Mouse (Mus musculus) lung, adult 2 months (tissue): ENCODE measurements around the gene Dll3. TPM values are rescaled to one million over a fixed set of nuclear protein-coding genes. Genes with fewer than 3 reads are reported as not detected.

ENCODE experiments used
- DNase-seq: peaks from one replicate; pipeline ENCODE4 v3.0.0; 2022
- H3K4me1 ChIP-seq: fragments of 200-500 bp; 2 replicates; pipeline ENCODE4 v1.6.1; 2011; ENCODE audit warnings: low read length; ENCODE audit not compliant: control insufficient read depth, insufficient read depth
- H3K4me3 ChIP-seq: fragments of 200-500 bp; replicated peaks from 2 replicates; pipeline ENCODE3; 2011; ENCODE audit warnings: low read depth, mild to moderate bottlenecking, control low read depth, low read length; ENCODE audit errors: extremely low read depth
- CTCF ChIP-seq: fragments of 200-500 bp; IDR thresholded peaks from 2 replicates; pipeline ENCODE4 v1.5.1; 2011; ENCODE audit warnings: mild to moderate bottlenecking, low read length, control low read depth; ENCODE audit not compliant: insufficient read depth
- POLR2A ChIP-seq: fragments of 200-500 bp; IDR thresholded peaks from 2 replicates; pipeline ENCODE4 v1.6.1; 2011; ENCODE audit warnings: low read depth, mild to moderate bottlenecking, control low read depth, low read length, borderline replicate concordance; ENCODE audit errors: extremely low read depth
- WGBS: fragments of 180-500 bp; shearing (Covaris S2); methylation state at CpG from one replicate; pipeline ENCODE4 v1.1.7; 2018; 5-methylcytosine and 5-hydroxymethylcytosine counted together
- polyA plus RNA-seq: library from polyadenylated mRNA; depleted of rRNA; stranded (reverse); fragments of >200 nt; gene quantifications from 2 replicates; pipeline ENCODE4 v1.2.3, GENCODE M21; 2012

The Dll3 gene
- polyA plus RNA-seq, 1 experiment: 0.12 TPM

- Histone ChIP-seq H3K4me3 (no peak overlapping the region), H3K4me1 (peaks cover 6% of the 10 kb centered on the region; the same call in 1 of the 2 replicates)
- TF ChIP-seq CTCF (no peak), POLR2A (no peak)
- no peak for DNase-seq
- WGBS: 86% methylated on average over 2 of the region's 2 CpGs
Observed at GRCm38 (mm10) chr7:28335471-28335870, 33.4 kb upstream of the Dll3 start.

DNA sequence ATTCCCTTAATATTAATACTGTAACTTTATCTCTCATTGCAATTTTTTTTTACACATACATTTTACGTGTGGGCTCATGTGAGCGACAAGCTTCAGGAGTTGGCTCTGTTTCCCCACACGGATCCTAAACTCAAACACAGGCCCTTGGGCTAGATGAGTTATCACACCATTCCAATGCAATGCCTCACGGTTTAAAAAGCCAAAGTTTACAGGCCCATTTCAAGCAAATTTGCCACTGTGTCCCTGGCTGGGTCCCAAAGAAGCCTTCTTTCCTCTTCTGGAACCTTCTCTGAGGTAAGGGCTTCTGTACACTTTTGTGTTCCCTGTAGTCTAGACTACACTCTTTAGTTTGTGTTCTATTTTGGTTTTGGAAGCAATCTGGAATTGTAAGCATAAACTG, 32.5 kb upstream of the Dll3 start:
- TF ChIP-seq CTCF: no peak
- no peak for TF ChIP-seq POLR2A
- DNase-seq: no peak
- Histone ChIP-seq H3K4me1 (peaks cover 6% of the 10 kb centered on the region; the same call in 1 of the 2 replicates), H3K4me3 (no peak overlapping the region)
- 57% methylated on average over 4 of the region's 4 CpGs for WGBS

GRCm38 (mm10) chr7:28328260-28328659, 26.2 kb upstream of the Dll3 start:
- DNase-seq: no peak
- TF ChIP-seq CTCF (no peak), POLR2A (no peak)
- no peaks in the 10 kb centered on the region for H3K4me1 ChIP-seq
- 95% methylated on average over 2 of the region's 2 CpGs for WGBS
- no peak overlapping the region for H3K4me3 ChIP-seq

- Histone ChIP-seq H3K4me1 (no peaks in the 10 kb centered on the region), H3K4me3 (no peak overlapping the region)
- WGBS: 81% methylated on average over 4 of the region's 4 CpGs
- TF ChIP-seq POLR2A (no peak), CTCF (no peak)
- no peak for DNase-seq
Observed at GRCm38 (mm10) chr7:28326457-28326856, 24.4 kb upstream of the Dll3 start.

DNA sequence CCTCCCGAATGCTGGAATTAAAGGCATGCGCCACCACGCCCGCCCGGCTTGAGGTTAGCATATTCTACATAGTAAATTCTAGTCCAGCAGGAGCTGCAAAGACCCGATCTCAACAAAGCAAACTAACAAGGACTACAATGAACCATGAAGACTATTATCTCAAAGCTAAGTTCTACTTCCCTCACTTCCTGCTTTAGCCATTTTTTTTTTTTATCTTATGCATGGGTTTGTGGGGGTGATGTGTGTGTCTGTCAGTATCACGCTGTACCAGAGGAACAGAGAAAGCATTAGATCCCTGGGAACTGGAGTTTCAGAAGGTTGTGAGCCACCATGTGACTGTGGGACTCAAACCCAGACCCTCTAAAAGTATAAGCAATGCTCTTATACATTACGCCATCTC, 23.3 kb upstream of the Dll3 start:
- DNase-seq: no peak
- no peak for TF ChIP-seq CTCF
- no peak for TF ChIP-seq POLR2A
- H3K4me3 ChIP-seq: no peak overlapping the region
- WGBS: 96% methylated on average over 8 of the region's 8 CpGs
- no peaks in the 10 kb centered on the region for H3K4me1 ChIP-seq

GRCm38 (mm10) chr7:28321974-28322720, 20.1 kb upstream of the Dll3 start:
- H3K4me3 ChIP-seq: no peak overlapping the region
- 87% methylated on average over 15 of the region's 15 CpGs for WGBS
- no peak for DNase-seq
- H3K4me1 ChIP-seq: no peaks in the 10 kb centered on the region
- no peak for TF ChIP-seq POLR2A
- no peak for TF ChIP-seq CTCF

GRCm38 (mm10) chr7:28318714-28319113, 16.7 kb upstream of the Dll3 start:
- no peak for DNase-seq
- Histone ChIP-seq H3K4me3 (no peak overlapping the region), H3K4me1 (no peaks in the 10 kb centered on the region)
- 91% methylated on average over 17 of the region's 17 CpGs for WGBS
- TF ChIP-seq POLR2A: no peak
- TF ChIP-seq CTCF: no peak

- WGBS: 86% methylated on average over 3 of the region's 3 CpGs
- no peak for DNase-seq
- Histone ChIP-seq H3K4me1 (no peaks in the 10 kb centered on the region), H3K4me3 (no peak overlapping the region)
- TF ChIP-seq CTCF: no peak
- no peak for TF ChIP-seq POLR2A
Observed at GRCm38 (mm10) chr7:28318036-28318435, 16.0 kb upstream of the Dll3 start.

GRCm38 (mm10) chr7:28311926-28312543, 10.0 kb upstream of the Dll3 start, which contains the start of gene Timm50:
TSS of gene Timm50 (minus strand) at chr7:28312072.
- WGBS: under 1% methylated on average over 45 of the region's 45 CpGs
- TF ChIP-seq CTCF: no peak
- peak; percentile 59; the same call in 1 of the 2 replicates for TF ChIP-seq POLR2A

DNA sequence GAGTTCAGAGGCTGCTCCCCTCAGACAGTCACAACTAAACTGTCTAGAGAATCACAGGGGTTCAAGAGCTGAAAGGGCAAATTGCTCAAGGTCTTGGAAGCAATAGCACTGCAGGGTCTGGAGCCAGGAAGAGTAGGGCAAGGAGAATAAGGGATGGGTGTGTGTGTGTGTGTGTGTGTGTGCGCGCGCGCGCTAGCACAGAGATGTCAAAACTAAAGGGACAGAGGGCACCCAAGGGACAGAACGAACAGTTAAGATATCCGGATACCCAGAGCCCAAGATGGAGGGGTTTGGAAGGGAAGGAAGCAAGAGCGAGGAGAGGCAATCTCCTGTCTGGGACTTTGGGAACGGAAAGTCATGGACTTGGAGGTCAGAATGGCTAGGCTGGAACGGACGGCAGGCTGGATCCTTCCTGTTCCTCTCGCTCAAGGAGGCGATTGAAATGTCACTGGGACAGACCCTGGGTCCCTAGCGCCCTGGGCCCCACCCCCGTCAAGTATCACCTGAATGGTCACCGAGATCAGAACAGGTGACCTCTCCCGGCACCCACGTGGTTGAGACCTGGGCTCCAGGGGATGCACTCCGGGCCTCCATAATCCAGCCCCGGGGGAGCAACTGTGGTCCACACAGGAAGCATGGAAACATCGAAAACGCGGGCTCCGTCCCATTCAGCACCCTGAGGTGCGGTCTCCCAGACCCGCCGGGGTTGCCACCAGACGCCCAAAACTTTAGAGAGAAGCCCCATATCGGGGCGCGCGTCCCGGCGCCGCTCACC, 9.3 kb upstream of the Dll3 start:
- 4% methylated on average over 35 of the region's 35 CpGs for whole genome bisulfite sequencing
- TF ChIP-seq POLR2A: no peak
- no peak for TF ChIP-seq CTCF
- DNase-seq: no peak
- Histone ChIP-seq H3K4me3 (peak overlapping the region; percentile 71), H3K4me1 (peaks cover 4% of the 10 kb centered on the region; the same call in 1 of the 2 replicates)

More at GRCm38 (mm10) chr7:28311926-28312543, 10.0 kb upstream of the Dll3 start, which contains the start of gene Timm50:
- DNase-seq: peak; percentile 97
- Histone ChIP-seq H3K4me1 (peaks cover 4% of the 10 kb centered on the region; the same call in 1 of the 2 replicates), H3K4me3 (peak within 1 kb of the TSS; percentile 71)
